Mouse (Mus musculus) neural tube, embryonic 14.5 days (tissue): ENCODE data around the gene Phykpl. TPM values are rescaled to one million over a fixed set of nuclear protein-coding genes. Genes with fewer than 3 reads are reported as not detected.
A peak's percentile ranks its signal among the peaks of the same experiment; 100 is the strongest.

Source experiments
- ATAC-seq: fragments of 200-750 bp; cut with Nextera tagmentation; 2 replicates; pipeline ENCODE4 v1.8.0; 2017; ENCODE audit warnings: low read depth, mild to moderate bottlenecking, moderate TSS enrichment, moderate library complexity
- H3K27ac ChIP-seq: fragments of 300-500 bp; sonication (generic); 2 replicates; pipeline ENCODE4 v1.5.1; 2014; ENCODE audit warnings: low read depth, mild to moderate bottlenecking, control low read depth, low read length, moderate library complexity, mixed read lengths
- H3K27me3 ChIP-seq: fragments of 300-500 bp; sonication (generic); 2 replicates; pipeline ENCODE4 v1.6.1; 2014; ENCODE audit warnings: low read length; ENCODE audit not compliant: control insufficient read depth, insufficient read depth
- H3K36me3 ChIP-seq: fragments of 300-500 bp; sonication (generic); 2 replicates; pipeline ENCODE4 v1.6.1; 2014; ENCODE audit warnings: low read length, mixed read lengths; ENCODE audit not compliant: control insufficient read depth, insufficient read depth
- H3K4me1 ChIP-seq: fragments of 300-500 bp; sonication (generic); 2 replicates; pipeline ENCODE4 v1.6.1; 2014; ENCODE audit warnings: low read length; ENCODE audit not compliant: control insufficient read depth, insufficient read depth
- H3K4me2 ChIP-seq: fragments of 300-500 bp; sonication (generic); 2 replicates; pipeline ENCODE4 v1.6.1; 2014; ENCODE audit warnings: mild to moderate bottlenecking, low read depth, low read length, control low read depth
- H3K4me3 ChIP-seq: fragments of 300-500 bp; sonication (generic); 2 replicates; pipeline ENCODE4 v1.5.1; 2014; ENCODE audit warnings: low read depth, low read length, control low read depth, mixed read lengths
- H3K9ac ChIP-seq: fragments of 300-500 bp; sonication (generic); replicated peaks from 2 replicates; pipeline ENCODE4 v1.6.1; 2014; ENCODE audit warnings: low read depth, mild to moderate bottlenecking, control low read depth, low read length, mixed read lengths
- H3K9me3 ChIP-seq: fragments of 300-500 bp; sonication (generic); 2 replicates; pipeline ENCODE4 v1.6.1; 2016; ENCODE audit warnings: low read length; ENCODE audit not compliant: control insufficient read depth
- WGBS: fragments of 180-500 bp; shearing (Covaris S2); extraction: QIAGEN DNeasy Blood & Tissue Kit; methylation state at CpG from one replicate; pipeline ENCODE4 v1.1.7; 2014; 5-methylcytosine and 5-hydroxymethylcytosine counted together
- polyA plus RNA-seq: library from polyadenylated mRNA; unstranded; fragments of >200 nt; fragmentation: Nextera tagmentation; extraction: Ambion mirVana; gene quantifications from 2 replicates; pipeline ENCODE4 v1.2.1, GENCODE M21; 2014

Phykpl gene
- polyA plus RNA-seq, 1 experiment from 2014 or later = 9.9 TPM

- peaks cover 5% of the 10 kb centered on the region; the same call in 1 of the 2 replicates for H3K27me3 ChIP-seq
- H3K4me3 ChIP-seq = peak overlapping the region; percentile 53; the same call in 1 of the 2 replicates
- H3K9me3 ChIP-seq = no peaks in the 10 kb centered on the region
- no peak for ATAC-seq
- H3K4me2 ChIP-seq = peak overlapping the region; percentile 70
- H3K36me3 ChIP-seq = no peaks in the 10 kb centered on the region
- peak overlapping the region; percentile 21; the same call in 1 of the 2 replicates for H3K9ac ChIP-seq
- 29% methylated on average over 11 of the region's 11 CpGs for WGBS
- H3K4me1 ChIP-seq = peaks cover 15% of the 10 kb centered on the region
- no peak overlapping the region for H3K27ac ChIP-seq
Measured at GRCm38 (mm10) chr11:51649111-51649888, 64.7 kb downstream of the Phykpl start.

- Histone ChIP-seq H3K9ac (peak overlapping the region; percentile 53), H3K9me3 (no peaks in the 10 kb centered on the region), H3K4me3 (peak overlapping the region; percentile 53), H3K27ac (no peak overlapping the region), H3K4me2 (peak overlapping the region; percentile 70), H3K36me3 (no peaks in the 10 kb centered on the region), H3K4me1 (peaks cover 15% of the 10 kb centered on the region), H3K27me3 (peaks cover 5% of the 10 kb centered on the region; the same call in 1 of the 2 replicates)
- no peak for ATAC-seq
- 3% methylated on average over 7 of the region's 7 CpGs for WGBS
Measured at GRCm38 (mm10) chr11:51649889-51650199, 65.3 kb downstream of the Phykpl start.

DNA sequence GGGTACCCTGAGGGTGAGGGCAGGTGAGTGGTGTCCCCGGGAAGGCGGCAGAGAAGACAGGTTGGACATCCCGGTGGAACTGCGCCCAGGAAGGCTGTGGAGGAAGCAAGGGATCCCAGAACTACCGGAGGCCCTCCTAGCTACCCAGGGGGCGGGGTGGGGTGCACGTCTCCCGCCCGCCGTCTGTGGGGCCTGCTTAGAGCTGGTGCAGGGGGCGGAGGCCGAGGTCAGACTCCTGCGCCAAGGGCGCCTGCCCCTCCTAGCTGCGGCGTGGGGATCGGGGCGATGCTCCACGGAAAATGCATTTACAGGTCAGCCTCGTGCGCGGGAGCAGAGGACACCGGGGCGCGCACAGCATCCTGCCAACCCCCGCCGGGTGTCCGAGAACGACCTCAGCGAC, 65.7 kb downstream of the Phykpl start:
- Histone ChIP-seq H3K9ac (peak overlapping the region; percentile 53), H3K4me1 (peaks cover 15% of the 10 kb centered on the region), H3K27ac (no peak overlapping the region), H3K36me3 (no peaks in the 10 kb centered on the region), H3K9me3 (no peaks in the 10 kb centered on the region), H3K4me2 (peak overlapping the region; percentile 70), H3K4me3 (peak overlapping the region; percentile 53), H3K27me3 (peaks cover 5% of the 10 kb centered on the region; the same call in 1 of the 2 replicates)
- peak; percentile 15; the same call in 1 of the 2 replicates for ATAC-seq
- 0% methylated on average over 27 of the region's 30 CpGs for WGBS

GRCm38 (mm10) chr11:51650691-51651515, 66.3 kb downstream of the Phykpl start, which contains the start of the genes N4bp3 and D930048N14Rik:
Gene N4bp3 (minus strand): TSS chr11:51650842.
Gene D930048N14Rik (plus strand): TSS chr11:51650954.
- Histone ChIP-seq H3K9ac (peak within 1 kb of the TSS; percentile 53), H3K36me3 (no peaks in the 10 kb centered on the region), H3K9me3 (no peaks in the 10 kb centered on the region), H3K4me1 (peaks cover 15% of the 10 kb centered on the region), H3K4me3 (peak within 1 kb of the TSS; percentile 53), H3K27ac (0 out of 2 replicates have a peak within 1 kb of the TSS, but pooled peaks have one; percentile 23), H3K27me3 (peaks cover 5% of the 10 kb centered on the region; the same call in 1 of the 2 replicates), H3K4me2 (peak within 1 kb of the TSS; percentile 70)
- 2% methylated on average over 67 of the region's 70 CpGs for WGBS
- peak; percentile 82 for ATAC-seq

DNA sequence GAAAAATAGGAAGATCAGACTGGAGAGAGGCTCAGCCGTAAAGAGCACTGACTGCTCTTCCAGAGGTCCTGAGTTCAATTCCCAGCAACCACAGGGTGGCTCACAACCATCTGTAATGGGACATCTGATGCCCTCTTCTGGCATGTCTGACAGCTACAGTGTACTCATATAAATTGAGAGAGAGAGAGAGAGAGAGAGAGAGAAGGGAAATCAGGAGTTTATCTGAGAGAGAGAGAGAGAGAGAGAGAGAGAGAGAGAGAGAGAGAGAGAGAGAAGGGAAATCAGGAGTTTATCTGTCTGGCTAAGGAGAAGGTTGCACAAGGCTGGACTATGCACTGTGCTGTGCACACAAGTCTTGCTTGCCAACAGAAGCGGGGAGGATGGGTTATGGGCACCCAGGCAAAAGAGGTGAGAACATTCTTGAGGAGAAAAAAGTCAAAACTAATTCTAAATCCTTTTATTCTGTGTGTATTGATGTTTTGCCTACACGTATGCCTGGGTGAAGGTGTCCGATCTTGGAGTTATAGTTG, 68.4 kb downstream of the Phykpl start:
- H3K4me1 ChIP-seq = peaks cover 15% of the 10 kb centered on the region
- 91% methylated on average over 4 of the region's 4 CpGs for WGBS
- H3K36me3 ChIP-seq = no peaks in the 10 kb centered on the region
- peaks cover 5% of the 10 kb centered on the region; the same call in 1 of the 2 replicates for H3K27me3 ChIP-seq
- H3K4me2 ChIP-seq = no peak overlapping the region
- no peak overlapping the region for H3K9ac ChIP-seq
- H3K27ac ChIP-seq = no peak overlapping the region
- no peaks in the 10 kb centered on the region for H3K9me3 ChIP-seq
- no peak overlapping the region for H3K4me3 ChIP-seq
- no peak for ATAC-seq

- Histone ChIP-seq H3K4me3 (no peak overlapping the region), H3K4me2 (no peak overlapping the region), H3K9ac (no peak overlapping the region), H3K27ac (no peak overlapping the region), H3K36me3 (no peaks in the 10 kb centered on the region), H3K9me3 (no peaks in the 10 kb centered on the region), H3K27me3 (peaks cover 5% of the 10 kb centered on the region; the same call in 1 of the 2 replicates), H3K4me1 (peaks cover 16% of the 10 kb centered on the region)
- ATAC-seq = no peak
- WGBS = 87% methylated on average over 6 of the region's 6 CpGs
Measured at GRCm38 (mm10) chr11:51653736-51654135, 69.2 kb downstream of the Phykpl start.

Other genes starting within 250 kb of the Phykpl start
- gene Hnrnpab, start 22.1 kb downstream of the Phykpl start, polyA plus RNA-seq = 329 and 397 TPM in 2 replicates
- 104 and 112 TPM in 2 replicates for gene Nhp2, start 35.0 kb downstream of the Phykpl start, polyA plus RNA-seq
- gene Rmnd5b, start 51.1 kb downstream of the Phykpl start, polyA plus RNA-seq = 81.8 and 93.5 TPM in 2 replicates
- 16.2 and 17.7 TPM in 2 replicates for gene N4bp3, start 66.1 kb downstream of the Phykpl start, polyA plus RNA-seq
- 1.7 and 1.8 TPM in 2 replicates for gene D930048N14Rik, start 66.2 kb downstream of the Phykpl start, polyA plus RNA-seq
- 103 and 115 TPM in 2 replicates for gene 0610009B22Rik, start 104.1 kb downstream of the Phykpl start, polyA plus RNA-seq
- 21.1 and 22.8 TPM in 2 replicates for gene Sec24a, start 178.9 kb downstream of the Phykpl start, polyA plus RNA-seq
- gene Sar1b, start 178.9 kb downstream of the Phykpl start, polyA plus RNA-seq = 228 and 250 TPM in 2 replicates